Mouse (Mus musculus) intestine, embryonic 16.5 days (tissue): Measurements from ENCODE around the gene Tspan12. TPM values are rescaled to one million over a fixed set of nuclear protein-coding genes. Genes with fewer than 3 reads are reported as not detected.

Experiments used
- ATAC-seq: fragments of 200-750 bp; cut with Nextera tagmentation; 2 replicates; pipeline ENCODE4 v1.8.0; 2017; ENCODE audit warnings: moderate TSS enrichment, moderate library complexity
- H3K27ac ChIP-seq: fragments of 300-500 bp; sonication (generic); 2 replicates; pipeline ENCODE4 v1.5.1; 2014; ENCODE audit warnings: mild to moderate bottlenecking, low read length
- H3K27me3 ChIP-seq: fragments of 300-500 bp; sonication (generic); replicated peaks from 2 replicates; pipeline ENCODE4 v1.6.1; 2014; ENCODE audit warnings: low read length, control low read depth, mixed read lengths; ENCODE audit not compliant: control insufficient read depth, insufficient read depth
- H3K36me3 ChIP-seq: fragments of 300-500 bp; sonication (generic); 2 replicates; pipeline ENCODE4 v1.6.1; 2014; ENCODE audit warnings: low read length, control low read depth; ENCODE audit not compliant: control insufficient read depth, insufficient read depth
- H3K4me1 ChIP-seq: fragments of 300-500 bp; sonication (generic); 2 replicates; pipeline ENCODE4 v1.6.1; 2014; ENCODE audit warnings: low read length, control low read depth, mixed read lengths; ENCODE audit not compliant: control insufficient read depth, insufficient read depth
- H3K4me2 ChIP-seq: fragments of 300-500 bp; sonication (generic); 2 replicates; pipeline ENCODE4 v1.6.1; 2014; ENCODE audit warnings: low read depth, low read length, control low read depth
- H3K4me3 ChIP-seq: fragments of 300-500 bp; sonication (generic); 2 replicates; pipeline ENCODE4 v1.5.1; 2014; ENCODE audit warnings: mild to moderate bottlenecking, low read length
- H3K9ac ChIP-seq: fragments of 300-500 bp; sonication (generic); 2 replicates; pipeline ENCODE4 v1.6.1; 2014; ENCODE audit warnings: low read depth, low read length
- H3K9me3 ChIP-seq: fragments of 300-500 bp; sonication (generic); 2 replicates; pipeline ENCODE4 v1.6.1; 2016; ENCODE audit warnings: low read length, control low read depth; ENCODE audit not compliant: control insufficient read depth
- WGBS: fragments of 180-500 bp; shearing (Covaris S2); extraction: QIAGEN DNeasy Blood & Tissue Kit; methylation state at CpG from one replicate; pipeline ENCODE4 v1.1.7; 2014; 5-methylcytosine and 5-hydroxymethylcytosine counted together
- polyA plus RNA-seq: library from polyadenylated mRNA; unstranded; fragments of >200 nt; fragmentation: Nextera tagmentation; extraction: Ambion mirVana; gene quantifications from 2 replicates; pipeline ENCODE4 v1.2.1, GENCODE M21; 2015

Gene Tspan12
- polyA plus RNA-seq, 1 experiment from 2014 or later = 63.8 TPM

- WGBS = 85% methylated on average over 9 of the region's 9 CpGs
- no peak overlapping the region; the same call in 1 of the 2 replicates for H3K27ac ChIP-seq
These were observed 83.4 kb downstream of the Tspan12 start for GRCm38 (mm10) chr6:21768745-21769446.

GRCm38 (mm10) chr6:21767787-21768221, 84.5 kb downstream of the Tspan12 start:
- Histone ChIP-seq H3K4me2 (no peak overlapping the region), H3K9me3 (no peaks in the 10 kb centered on the region), H3K36me3 (no peaks in the 10 kb centered on the region), H3K27me3 (no peaks in the 10 kb centered on the region), H3K27ac (no peak overlapping the region), H3K9ac (no peak overlapping the region), H3K4me3 (no peak overlapping the region), H3K4me1 (no peaks in the 10 kb centered on the region)
- WGBS = 59% methylated on average over 12 of the region's 12 CpGs
- no peak for ATAC-seq

More at GRCm38 (mm10) chr6:21768745-21769446, 83.4 kb downstream of the Tspan12 start:
- Histone ChIP-seq H3K4me1 (no peaks in the 10 kb centered on the region), H3K4me2 (no peak overlapping the region), H3K27me3 (no peaks in the 10 kb centered on the region), H3K9ac (no peak overlapping the region), H3K4me3 (no peak overlapping the region), H3K36me3 (no peaks in the 10 kb centered on the region), H3K9me3 (no peaks in the 10 kb centered on the region)
- ATAC-seq = no peak

GRCm38 (mm10) chr6:21747536-21747935, 104.8 kb downstream of the Tspan12 start:
- no peaks in the 10 kb centered on the region for H3K27me3 ChIP-seq
- H3K36me3 ChIP-seq = no peaks in the 10 kb centered on the region
- no peak overlapping the region for H3K4me2 ChIP-seq
- H3K27ac ChIP-seq = no peak overlapping the region
- H3K4me1 ChIP-seq = no peaks in the 10 kb centered on the region
- WGBS = 71% methylated on average over 1 of the region's 1 CpGs
- H3K9ac ChIP-seq = no peak overlapping the region
- no peak for ATAC-seq
- no peaks in the 10 kb centered on the region for H3K9me3 ChIP-seq
- H3K4me3 ChIP-seq = no peak overlapping the region

- no peak for ATAC-seq
- H3K4me3 ChIP-seq = no peak overlapping the region
- no peak overlapping the region for H3K27ac ChIP-seq
- H3K9me3 ChIP-seq = no peaks in the 10 kb centered on the region
- no peaks in the 10 kb centered on the region for H3K27me3 ChIP-seq
- H3K4me1 ChIP-seq = no peaks in the 10 kb centered on the region
- no peak overlapping the region for H3K9ac ChIP-seq
- no peaks in the 10 kb centered on the region for H3K36me3 ChIP-seq
- no peak overlapping the region for H3K4me2 ChIP-seq
- whole genome bisulfite sequencing = 73% methylated on average over 3 of the region's 3 CpGs
These were observed 107.6 kb downstream of the Tspan12 start for GRCm38 (mm10) chr6:21744615-21745266.

- H3K4me2 ChIP-seq = no peak overlapping the region
- no peak for ATAC-seq
- WGBS = 58% methylated on average over 2 of the region's 2 CpGs
These were observed 111.7 kb downstream of the Tspan12 start for GRCm38 (mm10) chr6:21740606-21741005.

GRCm38 (mm10) chr6:21722238-21722637, 130.1 kb downstream of the Tspan12 start:
- Histone ChIP-seq H3K9ac (no peak overlapping the region), H3K9me3 (no peaks in the 10 kb centered on the region), H3K27me3 (no peaks in the 10 kb centered on the region), H3K4me3 (no peak overlapping the region), H3K4me1 (no peaks in the 10 kb centered on the region), H3K27ac (no peak overlapping the region), H3K4me2 (no peak overlapping the region), H3K36me3 (no peaks in the 10 kb centered on the region)
- ATAC-seq = no peak
- WGBS = 78% methylated on average over 10 of the region's 10 CpGs

More at GRCm38 (mm10) chr6:21740606-21741005, 111.7 kb downstream of the Tspan12 start:
- H3K27ac ChIP-seq = no peak overlapping the region
- no peak overlapping the region for H3K4me3 ChIP-seq
- H3K4me1 ChIP-seq = no peaks in the 10 kb centered on the region
- H3K9ac ChIP-seq = no peak overlapping the region
- no peaks in the 10 kb centered on the region for H3K27me3 ChIP-seq
- no peaks in the 10 kb centered on the region for H3K9me3 ChIP-seq
- H3K36me3 ChIP-seq = no peaks in the 10 kb centered on the region

Other genes starting within 250 kb of the Tspan12 start
- gene Ing3, start 97.1 kb upstream of the Tspan12 start, polyA plus RNA-seq = 40.6 and 41.4 TPM in 2 replicates
- gene Cped1, start 133.4 kb upstream of the Tspan12 start, polyA plus RNA-seq = 16.8 and 17.6 TPM in 2 replicates